Mouse (Mus musculus) hindbrain, postnatal 0 days (tissue): Measurements from ENCODE around the gene Soga1. TPM values are rescaled to one million over a fixed set of nuclear protein-coding genes. Genes with fewer than 3 reads are reported as not detected.

ENCODE experiments used
- ATAC-seq: fragments of 200-750 bp; cut with Nextera tagmentation; 2 replicates; pipeline ENCODE4 v1.8.0; 2017; ENCODE audit warnings: mild to moderate bottlenecking, moderate TSS enrichment, moderate library complexity
- DNase-seq: peaks from one replicate; pipeline ENCODE4 v3.0.0-alpha.2; 2015; ENCODE audit warnings: low spot score
- H3K27ac ChIP-seq: fragments of 300-500 bp; sonication (generic); 2 replicates; pipeline ENCODE4 v1.5.1; 2014; ENCODE audit warnings: mild to moderate bottlenecking
- H3K27me3 ChIP-seq: fragments of 300-500 bp; sonication (generic); 2 replicates; pipeline ENCODE4 v1.6.1; 2014; ENCODE audit warnings: low read length, mixed read lengths; ENCODE audit not compliant: insufficient read depth
- H3K36me3 ChIP-seq: fragments of 300-500 bp; sonication (generic); 2 replicates; pipeline ENCODE4 v1.6.1; 2014; ENCODE audit warnings: low read length, mixed read lengths; ENCODE audit not compliant: insufficient read depth
- H3K4me1 ChIP-seq: fragments of 300-500 bp; sonication (generic); 2 replicates; pipeline ENCODE4 v1.6.1; 2014; ENCODE audit warnings: antibody characterized with exemption, low read length, mixed read lengths; ENCODE audit not compliant: insufficient read depth
- H3K4me2 ChIP-seq: fragments of 300-500 bp; sonication (generic); 2 replicates; pipeline ENCODE4 v1.6.1; 2014; ENCODE audit warnings: low read depth, mild to moderate bottlenecking, low read length, moderate library complexity, mixed read lengths
- H3K4me3 ChIP-seq: fragments of 300-500 bp; sonication (generic); 2 replicates; pipeline ENCODE4 v1.5.1; 2014; ENCODE audit warnings: low read length
- H3K9ac ChIP-seq: fragments of 300-500 bp; sonication (generic); replicated peaks from 2 replicates; pipeline ENCODE4 v1.6.1; 2014; ENCODE audit warnings: mild to moderate bottlenecking, low read length, moderate library complexity, mixed read lengths
- H3K9me3 ChIP-seq: fragments of 300-500 bp; sonication (generic); 2 replicates; pipeline ENCODE4 v1.6.1; 2016; ENCODE audit warnings: low read length, mixed read lengths
- CTCF ChIP-seq: IDR thresholded peaks from 2 replicates; pipeline ENCODE4 v1.5.1; 2016; ENCODE audit warnings: antibody characterized with exemption, control low read depth, low read depth
- WGBS: fragments of 180-500 bp; shearing (Covaris S2); extraction: QIAGEN DNeasy Blood & Tissue Kit; methylation state at CpG from one replicate; pipeline ENCODE4 v1.1.7; 2014; 5-methylcytosine and 5-hydroxymethylcytosine counted together
- polyA plus RNA-seq: library from polyadenylated mRNA; unstranded; fragments of >200 nt; fragmentation: Nextera tagmentation; extraction: Ambion mirVana; gene quantifications from 2 replicates; pipeline ENCODE4 v1.2.1, GENCODE M21; 2015
- total RNA-seq: library from RNA; depleted of rRNA; stranded (reverse); fragments of >200 nt; gene quantifications from 2 replicates; pipeline ENCODE4 v1.2.3, GENCODE M21; 2014

Gene Soga1
- total and polyA plus RNA-seq, 2 experiments from 2014 or later: 3.5 to 120 TPM

GRCm38 (mm10) chr2:157053124-157053523 lies 25.9 kb downstream of the Soga1 start:
- 83% methylated on average over 5 of the region's 5 CpGs for WGBS
- Histone ChIP-seq H3K36me3 (peaks cover 22% of the 10 kb centered on the region), H3K9ac (no peak overlapping the region), H3K4me3 (no peak overlapping the region), H3K4me1 (peaks cover 34% of the 10 kb centered on the region), H3K9me3 (no peaks in the 10 kb centered on the region), H3K27me3 (no peaks in the 10 kb centered on the region), H3K4me2 (no peak overlapping the region), H3K27ac (no peak overlapping the region)
- DNase-seq (no peak), ATAC-seq (no peak)
- TF ChIP-seq CTCF: no peak

- Histone ChIP-seq H3K27me3 (no peaks in the 10 kb centered on the region), H3K4me1 (peaks cover 41% of the 10 kb centered on the region), H3K36me3 (peaks cover 16% of the 10 kb centered on the region; the same call in 1 of the 2 replicates), H3K4me3 (no peak overlapping the region), H3K27ac (peak overlapping the region; percentile 32; the same call in 1 of the 2 replicates), H3K9me3 (no peaks in the 10 kb centered on the region), H3K9ac (no peak overlapping the region), H3K4me2 (no peak overlapping the region)
- WGBS: 71% methylated on average over 8 of the region's 8 CpGs
- no peak for TF ChIP-seq CTCF
- no peak for DNase-seq
- no peak for ATAC-seq
These were observed 26.6 kb downstream of the Soga1 start for GRCm38 (mm10) chr2:157052448-157052847.

- H3K4me3 ChIP-seq: no peak overlapping the region
- 0 out of 2 replicates have a peak overlapping the region, but pooled peaks have one; percentile 18 for H3K9ac ChIP-seq
- peaks cover 38% of the 10 kb centered on the region for H3K4me1 ChIP-seq
- WGBS: 14% methylated on average over 8 of the region's 8 CpGs
- DNase-seq: peak; percentile 92
- H3K36me3 ChIP-seq: peaks cover 22% of the 10 kb centered on the region; the same call in 1 of the 2 replicates
- peak; percentile 91 for ATAC-seq
- TF ChIP-seq CTCF: no peak
- no peaks in the 10 kb centered on the region for H3K27me3 ChIP-seq
- H3K27ac ChIP-seq: peak overlapping the region; percentile 83
- H3K9me3 ChIP-seq: no peaks in the 10 kb centered on the region
- 0 out of 2 replicates have a peak overlapping the region, but pooled peaks have one; percentile 11 for H3K4me2 ChIP-seq
These were observed 29.2 kb downstream of the Soga1 start for GRCm38 (mm10) chr2:157049831-157050243.

- no peak for TF ChIP-seq CTCF
- H3K9me3 ChIP-seq: no peaks in the 10 kb centered on the region
- DNase-seq (peak; percentile 64), ATAC-seq (no peak; the same call in 1 of the 2 replicates)
- H3K4me1 ChIP-seq: peaks cover 33% of the 10 kb centered on the region
- no peaks in the 10 kb centered on the region for H3K27me3 ChIP-seq
- peaks cover 24% of the 10 kb centered on the region; the same call in 1 of the 2 replicates for H3K36me3 ChIP-seq
- no peak overlapping the region for H3K4me2 ChIP-seq
- peak overlapping the region; percentile 83 for H3K27ac ChIP-seq
- WGBS: 38% methylated on average over 13 of the region's 13 CpGs
- no peak overlapping the region for H3K4me3 ChIP-seq
- H3K9ac ChIP-seq: 0 out of 2 replicates have a peak overlapping the region, but pooled peaks have one; percentile 18
These were observed 30.5 kb downstream of the Soga1 start for GRCm38 (mm10) chr2:157048395-157049181.

- ATAC-seq (no peak), DNase-seq (no peak)
- Histone ChIP-seq H3K27me3 (no peaks in the 10 kb centered on the region), H3K4me2 (no peak overlapping the region), H3K27ac (no peak overlapping the region), H3K9ac (no peak overlapping the region), H3K4me1 (peaks cover 33% of the 10 kb centered on the region), H3K36me3 (peaks cover 17% of the 10 kb centered on the region; the same call in 1 of the 2 replicates), H3K9me3 (no peaks in the 10 kb centered on the region), H3K4me3 (no peak overlapping the region)
- TF ChIP-seq CTCF: no peak
- WGBS: 93% methylated on average over 5 of the region's 5 CpGs
These were observed 32.1 kb downstream of the Soga1 start for GRCm38 (mm10) chr2:157046956-157047355.

GRCm38 (mm10) chr2:157045932-157046331 lies 33.1 kb downstream of the Soga1 start:
- Histone ChIP-seq H3K9ac (no peak overlapping the region), H3K4me2 (no peak overlapping the region), H3K9me3 (no peaks in the 10 kb centered on the region), H3K4me3 (no peak overlapping the region), H3K4me1 (peaks cover 29% of the 10 kb centered on the region), H3K27ac (no peak overlapping the region), H3K27me3 (no peaks in the 10 kb centered on the region), H3K36me3 (peaks cover 22% of the 10 kb centered on the region; the same call in 1 of the 2 replicates)
- ATAC-seq (no peak), DNase-seq (no peak)
- TF ChIP-seq CTCF: no peak
- WGBS: 96% methylated on average over 2 of the region's 2 CpGs

GRCm38 (mm10) chr2:157043987-157044386 lies 35.1 kb downstream of the Soga1 start:
- peak; percentile 32 for DNase-seq
- TF ChIP-seq CTCF: peak; percentile 65
- ATAC-seq: no peak
- H3K27ac ChIP-seq: no peak overlapping the region
- H3K27me3 ChIP-seq: no peaks in the 10 kb centered on the region
- H3K4me1 ChIP-seq: peaks cover 12% of the 10 kb centered on the region; the same call in 1 of the 2 replicates
- H3K36me3 ChIP-seq: peaks cover 41% of the 10 kb centered on the region
- no peaks in the 10 kb centered on the region for H3K9me3 ChIP-seq
- H3K9ac ChIP-seq: no peak overlapping the region
- H3K4me2 ChIP-seq: no peak overlapping the region
- H3K4me3 ChIP-seq: no peak overlapping the region
